Mouse (Mus musculus): Measurements from ENCODE around the gene Gcnt3.

Gcnt3 gene

GRCm38 (mm10) chr9:70003516-70003915 is 34.4 kb downstream of the Gcnt3 start:
- no peak for DNase-seq (ENCODE audit: low spot score)

- no peak for DNase-seq (ENCODE audit: low spot score)
These were observed 38.6 kb downstream of the Gcnt3 start for GRCm38 (mm10) chr9:69999318-69999717.

GRCm38 (mm10) chr9:69994547-69994946 is 43.3 kb downstream of the Gcnt3 start:
- no peak for DNase-seq (ENCODE audit: low spot score)

GRCm38 (mm10) chr9:69993479-69993878 is 44.4 kb downstream of the Gcnt3 start:
- no peak for DNase-seq (ENCODE audit: low spot score)

- no peak for DNase-seq (ENCODE audit: low spot score)
These were observed 45.0 kb downstream of the Gcnt3 start for GRCm38 (mm10) chr9:69992841-69993277.

GRCm38 (mm10) chr9:69990346-69990745 is 47.5 kb downstream of the Gcnt3 start:
- no peak for DNase-seq (ENCODE audit: low spot score)

GRCm38 (mm10) chr9:69989303-69990121 is 48.4 kb downstream of the Gcnt3 start, which contains the start of gene Bnip2:
Gene Bnip2, plus strand, starts transcription at chr9:69989466.
- peak; percentile 93 for DNase-seq (ENCODE audit: low spot score)

- no peak for DNase-seq (ENCODE audit: low spot score)
These were observed 49.1 kb downstream of the Gcnt3 start for GRCm38 (mm10) chr9:69988706-69989302.

- DNase-seq (ENCODE audit: low spot score): no peak
These were observed 50.3 kb downstream of the Gcnt3 start for GRCm38 (mm10) chr9:69987579-69987978.

GRCm38 (mm10) chr9:69986571-69986970 is 51.3 kb downstream of the Gcnt3 start:
- DNase-seq (ENCODE audit: low spot score): no peak

- DNase-seq (ENCODE audit: low spot score): no peak
These were observed 51.8 kb downstream of the Gcnt3 start for GRCm38 (mm10) chr9:69986063-69986462.

GRCm38 (mm10) chr9:69985526-69985925 is 52.4 kb downstream of the Gcnt3 start:
- no peak for DNase-seq (ENCODE audit: low spot score)

Data from yolk sac, embryonic 10.5 days (tissue).